In genomic region chr3:142490465-142490864, GRCm38 (mm10) we compare ENCODE assay signal across 10 mouse cellular contexts. TPM values are rescaled to one million over a fixed set of nuclear protein-coding genes. Genes with fewer than 3 reads are reported as not detected.
DNase-seq lines count a peak whose midpoint lies in the region; ATAC-seq and TF ChIP-seq lines count a peak whose summit lies in the region.
"Had no signal": no experiment of that assay in that cellular context is flagged by ENCODE, and none has a peak within 500 bp of the region (broad histone marks: within the 10 kb centered on the region; RNA-seq: fewer than 3 reads in every experiment).

No protein-coding gene starts in this region.

- H3K9ac ChIP-seq in kidney, embryonic 15.5 days = no peak overlapping the region
- H3K9ac ChIP-seq in liver, embryonic 13.5 days = no peak overlapping the region
- no peak overlapping the region for H3K9ac ChIP-seq in neural tube, embryonic 12.5 days
- H3K9ac ChIP-seq: embryonic facial prominence, embryonic 15.5 days; stomach, embryonic 15.5 days had no signal

- H3K27me3 ChIP-seq in kidney, embryonic 15.5 days = 0 out of 2 replicates have a peak, but pooled peaks cover 7% of the 10 kb centered on the region
- H3K27me3 ChIP-seq in liver, embryonic 13.5 days = no peaks in the 10 kb centered on the region
- H3K27me3 ChIP-seq in neural tube, embryonic 12.5 days (replicated peaks) = no peaks in the 10 kb centered on the region
- H3K27me3 ChIP-seq: embryonic facial prominence, embryonic 15.5 days; stomach, embryonic 15.5 days had no signal

- ATAC-seq in kidney, embryonic 15.5 days (replicated peaks; ENCODE audit: low FRiP score) = peak; percentile 73; the same call in 1 of the 2 replicates
- ATAC-seq in liver, embryonic 13.5 days (ENCODE audit: low read depth) = no peak
- ATAC-seq in neural tube, embryonic 12.5 days (ENCODE audit: low FRiP score, low read depth) = peak; percentile 85

- TF ChIP-seq CTCF in gastrocnemius, adult 2 months (IDR thresholded peaks at IDR 0.05) = no peak; the same call in 1 of the 2 replicates

- intact Hi-C loops in gastrocnemius, adult 2 months (cut with DNase I) = loop anchor here (1.0 to 2.0 kb wide), 3 partner anchors 70 to 218 kb away; partner anchors contain the start of gene Gbp3

- no peaks in the 10 kb centered on the region for H3K36me3 ChIP-seq in kidney, embryonic 15.5 days
- no peaks in the 10 kb centered on the region for H3K36me3 ChIP-seq in liver, embryonic 13.5 days
- H3K36me3 ChIP-seq in neural tube, embryonic 12.5 days = no peaks in the 10 kb centered on the region
- H3K36me3 ChIP-seq: embryonic facial prominence, embryonic 15.5 days; stomach, embryonic 15.5 days had no signal

- no peak overlapping the region for H3K4me3 ChIP-seq in gastrocnemius, adult 2 months
- no peak overlapping the region for H3K4me3 ChIP-seq in kidney, embryonic 15.5 days (replicated peaks)
- H3K4me3 ChIP-seq in liver, embryonic 13.5 days (replicated peaks) = no peak overlapping the region
- H3K4me3 ChIP-seq in neural tube, embryonic 12.5 days = no peak overlapping the region
- H3K4me3 ChIP-seq: embryonic facial prominence, embryonic 15.5 days; stomach, embryonic 15.5 days had no signal

- WGBS in kidney, embryonic 15.5 days = 67% methylated on average over 1 of the region's 1 CpGs
- WGBS in liver, embryonic 13.5 days (ENCODE audit: insufficient replicate concordance) = 58% methylated on average over 1 of the region's 1 CpGs
- 77% methylated on average over 1 of the region's 1 CpGs for WGBS in neural tube, embryonic 12.5 days

- H3K9me3 ChIP-seq in kidney, embryonic 15.5 days (replicated peaks) = no peaks in the 10 kb centered on the region
- no peaks in the 10 kb centered on the region for H3K9me3 ChIP-seq in liver, embryonic 13.5 days (replicated peaks)
- no peaks in the 10 kb centered on the region for H3K9me3 ChIP-seq in neural tube, embryonic 12.5 days
- H3K9me3 ChIP-seq: embryonic facial prominence, embryonic 15.5 days; stomach, embryonic 15.5 days had no signal

- H3K4me1 ChIP-seq in kidney, embryonic 15.5 days = no peaks in the 10 kb centered on the region
- no peaks in the 10 kb centered on the region for H3K4me1 ChIP-seq in liver, embryonic 13.5 days (replicated peaks)
- H3K4me1 ChIP-seq in neural tube, embryonic 12.5 days = no peaks in the 10 kb centered on the region
- H3K4me1 ChIP-seq: embryonic facial prominence, embryonic 15.5 days; stomach, embryonic 15.5 days had no signal

- H3K4me2 ChIP-seq in kidney, embryonic 15.5 days = no peak overlapping the region
- no peak overlapping the region for H3K4me2 ChIP-seq in liver, embryonic 13.5 days
- H3K4me2 ChIP-seq in neural tube, embryonic 12.5 days (replicated peaks) = no peak overlapping the region
- H3K4me2 ChIP-seq: embryonic facial prominence, embryonic 15.5 days; stomach, embryonic 15.5 days had no signal

- no peak overlapping the region for H3K27ac ChIP-seq in gastrocnemius, adult 2 months
- no peak overlapping the region for H3K27ac ChIP-seq in kidney, embryonic 15.5 days
- no peak overlapping the region for H3K27ac ChIP-seq in liver, embryonic 13.5 days
- H3K27ac ChIP-seq in neural tube, embryonic 12.5 days = no peak overlapping the region
- H3K27ac ChIP-seq: embryonic facial prominence, embryonic 15.5 days; stomach, embryonic 15.5 days had no signal

- DNase-seq in B cell, adult 2 months = peak; percentile 79 to 80
- DNase-seq in T-cell, adult 2 months (ENCODE audit: low spot score) = peak; percentile 69
- DNase-seq in cerebellum, postnatal 36 days = peak; percentile 66 to 77
- peak; percentile 77 for DNase-seq in gastrocnemius, adult 2 months
- DNase-seq in liver, embryonic 13.5 days = peak; percentile 18
- DNase-seq in testis, postnatal 10 days (ENCODE audit: low spot score) = peak; percentile 75

RNA-seq across cellular contexts. Expression of gene Gbp5, which starts 3.3 kb away (rescaled TPM):
- 1 to 10 TPM; 1.5 to 5.5 TPM for total RNA-seq in gastrocnemius, adult 2 months (2021)
- polyA plus RNA-seq in kidney, embryonic 15.5 days (2015; fragmentation: Nextera tagmentation; extraction: Ambion mirVana) = 0.06 TPM in 2 replicates
- 0.03 and 0.09 TPM in 2 replicates for polyA plus RNA-seq in liver, embryonic 13.5 days (2015; fragmentation: Nextera tagmentation; extraction: Ambion mirVana)
- polyA plus RNA-seq in neural tube, embryonic 12.5 days (2016; fragmentation: Nextera tagmentation; extraction: Ambion mirVana) = not detected in 2 replicates

RNA-seq across cellular contexts. Expression of gene Gbp7, which starts 39.7 kb away (rescaled TPM):
- total RNA-seq in gastrocnemius, adult 2 months (2021) = 10 to 100 TPM in 1 of 2 experiments, 1 to 10 TPM in 1; 6.3 to 28.4 TPM
- 2.6 and 3.3 TPM in 2 replicates for polyA plus RNA-seq in kidney, embryonic 15.5 days (2015; fragmentation: Nextera tagmentation; extraction: Ambion mirVana)
- polyA plus RNA-seq in liver, embryonic 13.5 days (2015; fragmentation: Nextera tagmentation; extraction: Ambion mirVana) = 3.1 and 3.2 TPM in 2 replicates
- polyA plus RNA-seq in neural tube, embryonic 12.5 days (2016; fragmentation: Nextera tagmentation; extraction: Ambion mirVana) = 1.0 and 1.3 TPM in 2 replicates

Comparison
In these comparisons a context has a peak if more than half of its experiments do, and no peak if none do; other contexts are left out.
1. DNase-seq: peak in every context shown above with its lines; median percentile 80 in B cell, adult 2 months; 77 in gastrocnemius, adult 2 months; 75 in testis, postnatal 10 days; 72 in cerebellum, postnatal 36 days; 69 in T-cell, adult 2 months; 18 in liver, embryonic 13.5 days.